Mouse (Mus musculus) layer of hippocampus, postnatal 10 days (tissue): ENCODE data around the gene Gm5134. TPM values are rescaled to one million over a fixed set of nuclear protein-coding genes. Genes with fewer than 3 reads are reported as not detected.

ENCODE experiments used
- DNase-seq, 2 experiments: peaks; one replicate each; pipeline ENCODE4 v3.0.0; 2021; ENCODE audit warnings: low spot score in 2 of 2
- total RNA-seq, 2 experiments: library from RNA; stranded (reverse); gene quantifications; 2 replicates each; pipeline ENCODE4 v1.2.3; 2021

The Gm5134 gene
- total RNA-seq, 2 experiments from 2014 or later: not detected

DNA sequence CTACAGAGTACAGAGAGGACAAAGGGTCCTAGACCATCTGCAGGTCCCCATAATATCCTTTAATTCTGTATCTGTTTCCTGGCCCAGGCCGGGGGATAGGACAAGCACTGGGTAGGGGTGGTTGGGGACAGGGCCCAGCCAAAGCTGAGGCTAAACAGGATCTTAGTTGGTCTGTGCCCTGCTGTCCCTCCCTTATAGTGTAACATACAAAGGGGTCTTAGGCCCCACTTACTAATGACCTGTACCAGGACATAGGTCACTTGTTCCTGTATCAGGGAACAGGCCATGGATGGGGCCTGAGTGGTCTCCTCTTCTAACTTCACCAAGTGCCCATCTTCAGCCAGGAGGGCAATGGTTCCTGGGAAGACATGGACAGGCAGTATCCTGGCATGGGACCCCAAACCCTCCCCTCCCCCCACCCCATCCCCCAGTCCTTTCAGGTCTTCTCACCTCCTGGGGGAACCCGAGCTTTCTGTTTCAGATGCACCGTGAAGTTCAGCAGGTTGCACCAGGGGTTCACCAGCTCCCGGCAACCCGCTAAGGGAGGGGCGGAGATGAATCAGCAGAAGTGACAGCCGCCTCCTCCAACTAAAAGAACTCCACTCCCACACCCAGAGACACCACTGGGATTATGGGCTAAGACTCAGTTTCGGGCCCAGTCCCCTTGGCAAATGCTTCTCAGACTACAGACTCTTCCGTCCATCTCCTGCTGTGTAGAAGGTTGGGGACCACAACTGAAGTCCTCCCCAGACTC lies 14.7 kb upstream of the Gm5134 start:
- DNase-seq: no peak

DNA sequence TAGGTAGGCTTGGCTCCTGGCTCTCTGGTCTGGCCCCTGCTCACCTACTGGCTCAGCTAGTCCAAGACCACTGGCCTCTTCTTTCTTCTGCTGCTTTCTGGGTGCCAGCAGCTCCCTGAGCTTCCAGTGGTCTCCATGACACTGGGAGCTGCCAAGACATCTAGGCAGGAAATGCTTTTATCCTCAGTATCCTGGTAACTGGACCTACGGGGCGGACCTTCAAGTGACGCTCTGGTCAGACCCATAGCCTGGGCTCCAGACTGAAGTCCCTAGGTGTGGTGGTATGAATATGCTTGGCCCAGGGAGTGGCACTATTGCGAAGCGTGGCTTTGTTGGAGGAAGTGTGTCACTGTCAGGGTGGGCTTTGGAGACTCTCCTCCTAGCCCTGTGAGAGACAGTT lies 13.8 kb upstream of the Gm5134 start, which contains the start of gene Gm867:
Gm867 (minus strand) TSS at position 153 of the 400 bp plus-strand sequence.
- DNase-seq: no peak

DNA sequence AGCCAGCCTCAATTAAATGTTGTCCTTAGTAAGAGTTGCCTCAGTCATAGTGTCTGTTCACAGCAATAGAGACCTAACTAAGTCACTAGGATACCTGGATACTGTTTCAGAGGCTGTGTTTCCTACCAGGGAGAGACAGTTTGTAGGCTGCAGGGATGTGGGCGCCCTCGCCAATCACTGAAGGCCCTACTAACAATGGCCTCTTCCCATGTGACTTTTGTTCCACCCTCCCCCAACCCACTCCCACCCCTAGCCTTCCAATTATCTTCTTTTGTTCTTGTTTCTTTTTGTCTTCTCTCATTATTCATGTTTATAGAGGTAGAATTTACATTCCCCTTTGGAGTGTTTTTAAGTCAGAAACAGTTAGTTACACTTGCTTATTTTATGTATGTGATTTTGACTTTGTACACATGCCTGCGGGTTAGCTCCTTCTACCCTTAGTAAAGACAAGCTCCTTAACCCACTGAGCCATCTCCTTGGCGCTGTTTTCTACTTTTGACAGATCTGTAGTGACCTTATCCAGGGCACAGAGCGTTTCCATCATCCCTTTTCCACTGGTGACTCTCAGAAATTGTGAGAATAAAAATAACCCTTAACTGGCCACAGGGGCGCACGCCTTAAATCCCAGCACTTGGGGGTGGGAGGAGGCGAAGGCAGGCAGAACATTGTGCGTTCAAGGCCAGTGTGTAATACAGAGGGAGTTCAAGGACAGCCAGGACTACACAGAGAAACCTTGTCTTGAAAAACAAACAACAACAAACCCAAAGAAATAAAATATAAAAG lies 13.1 kb upstream of the Gm5134 start:
- DNase-seq: no peak

DNA sequence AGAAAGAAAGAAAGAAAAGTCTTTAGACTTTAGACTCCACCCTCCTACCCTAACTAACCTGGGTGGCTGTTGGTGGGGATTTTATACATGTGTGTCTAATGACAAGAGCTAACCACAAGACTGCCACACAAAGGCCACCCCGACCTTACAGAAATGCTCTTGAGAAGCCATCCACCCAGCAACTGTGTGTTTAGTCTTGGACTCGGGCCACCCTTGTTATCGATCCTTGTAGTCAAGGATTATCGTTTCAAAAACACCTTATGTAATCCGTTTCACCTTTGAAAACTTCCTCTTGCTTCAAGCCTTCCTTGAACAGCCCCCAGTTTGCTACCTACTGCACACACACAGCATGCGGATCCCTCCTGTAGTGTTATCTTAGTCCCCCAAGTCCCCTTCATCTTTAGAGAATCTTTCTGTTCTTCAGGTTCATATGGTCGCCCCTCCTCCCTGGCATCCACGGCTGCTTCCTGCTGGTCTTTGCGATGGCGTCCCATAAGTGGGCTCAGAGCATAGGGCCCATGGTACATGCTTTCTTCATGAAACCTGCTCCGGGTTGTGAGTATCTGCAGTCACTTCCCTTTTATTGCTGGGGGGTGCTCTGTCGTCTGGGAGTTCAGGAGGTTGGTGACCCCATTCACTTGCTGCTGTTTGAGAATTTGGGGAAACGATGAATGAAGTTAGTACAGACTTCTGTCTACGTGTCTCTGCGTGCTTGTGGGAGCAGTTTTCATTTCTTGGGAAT lies 11.4 kb upstream of the Gm5134 start, which contains the start of gene Vpreb3:
Vpreb3 (plus strand) TSS at position 322 of the 742 bp plus-strand sequence.
- no peak for DNase-seq

DNA sequence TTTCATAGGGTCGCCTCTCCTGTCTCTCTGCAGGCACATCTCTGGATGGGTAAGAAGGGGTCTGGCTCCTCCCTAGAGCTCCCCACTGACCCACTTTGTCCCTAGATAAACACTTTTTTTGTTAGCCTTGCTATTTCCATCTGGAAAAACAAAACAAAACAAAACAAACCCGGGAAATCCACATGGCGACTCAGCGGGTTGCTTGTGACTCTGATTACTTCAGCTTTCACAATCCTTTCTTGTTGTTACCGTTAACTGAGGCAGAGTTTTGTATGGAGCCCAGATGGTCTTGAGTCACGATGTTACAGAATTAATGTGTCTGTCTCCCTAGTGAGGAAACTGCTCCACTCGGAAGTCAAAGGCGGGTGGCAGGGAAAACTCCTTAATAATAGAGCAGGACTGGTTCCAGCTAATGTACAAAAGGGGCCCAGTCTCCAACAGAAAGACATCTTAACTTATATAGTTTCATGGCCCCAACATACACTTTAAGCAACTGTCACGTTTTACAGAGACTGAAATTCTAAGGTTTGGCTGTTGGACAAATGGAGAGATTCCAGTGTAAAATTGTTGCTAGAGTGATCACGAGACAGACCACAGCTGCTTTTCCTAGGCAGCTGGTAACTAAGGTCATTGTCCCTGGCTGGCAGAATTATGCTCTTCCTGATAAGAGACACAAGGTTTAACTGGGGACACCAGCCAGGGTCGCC lies 10.1 kb upstream of the Gm5134 start:
- DNase-seq: no peak

DNA sequence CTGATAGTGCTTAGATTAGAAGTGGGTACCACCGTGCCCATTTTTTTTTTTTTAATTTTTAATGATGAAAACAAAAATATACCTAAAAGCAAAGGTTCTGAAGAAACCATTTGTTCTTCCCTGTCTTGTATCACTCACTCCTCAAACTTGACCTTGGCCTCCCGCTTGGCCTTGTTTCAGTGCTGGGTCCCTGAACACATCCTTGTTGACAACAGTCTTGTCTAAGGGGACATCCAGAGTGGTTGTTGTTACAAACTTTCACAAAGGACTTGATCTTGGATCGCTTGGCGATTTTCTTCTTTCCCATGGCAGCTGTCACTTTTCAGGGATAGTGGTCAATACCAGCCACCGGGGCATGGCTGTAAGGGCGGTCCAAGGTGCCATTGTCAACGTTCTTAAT lies 9.1 kb upstream of the Gm5134 start:
- no peak for DNase-seq

DNA sequence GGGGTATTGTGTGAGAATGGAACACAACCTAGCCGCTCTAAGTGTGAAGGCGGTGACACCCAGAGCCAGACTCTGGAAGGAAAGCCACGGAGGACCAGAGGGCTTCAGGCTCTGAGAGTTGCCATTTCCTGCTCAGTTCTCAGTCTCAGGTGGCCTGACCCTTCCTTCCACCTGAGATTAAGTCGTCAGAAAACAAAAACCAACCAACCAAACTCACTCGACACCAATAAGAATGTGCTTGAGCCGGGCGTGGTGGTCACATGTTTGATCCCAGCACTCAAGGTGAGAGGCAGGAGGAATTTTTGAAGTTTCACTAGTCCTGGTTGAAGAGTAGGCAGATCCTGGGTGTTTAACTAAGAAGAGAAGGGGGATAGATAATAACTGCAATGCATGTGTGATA lies 8.4 kb upstream of the Gm5134 start:
- DNase-seq: no peak

DNA sequence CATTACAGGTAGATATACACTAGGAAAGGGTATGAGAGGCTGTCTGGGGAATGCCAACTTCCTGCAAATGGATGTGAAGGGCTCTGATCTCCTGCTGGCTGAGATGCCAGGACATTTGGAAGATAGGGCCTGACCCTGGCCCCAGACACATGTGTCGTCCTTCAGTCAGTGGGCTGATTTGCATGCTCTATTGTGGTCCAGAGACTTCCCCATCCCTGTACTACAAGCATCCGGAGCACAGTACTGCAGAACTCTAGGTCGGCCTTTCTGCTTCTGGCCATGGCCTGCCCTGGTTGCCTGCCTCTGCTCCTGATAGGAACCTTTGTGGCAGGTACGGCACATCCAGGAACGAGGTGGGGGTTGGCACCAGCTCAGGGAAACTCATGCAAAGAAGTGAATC lies 6.2 kb upstream of the Gm5134 start:
- DNase-seq: no peak

DNA sequence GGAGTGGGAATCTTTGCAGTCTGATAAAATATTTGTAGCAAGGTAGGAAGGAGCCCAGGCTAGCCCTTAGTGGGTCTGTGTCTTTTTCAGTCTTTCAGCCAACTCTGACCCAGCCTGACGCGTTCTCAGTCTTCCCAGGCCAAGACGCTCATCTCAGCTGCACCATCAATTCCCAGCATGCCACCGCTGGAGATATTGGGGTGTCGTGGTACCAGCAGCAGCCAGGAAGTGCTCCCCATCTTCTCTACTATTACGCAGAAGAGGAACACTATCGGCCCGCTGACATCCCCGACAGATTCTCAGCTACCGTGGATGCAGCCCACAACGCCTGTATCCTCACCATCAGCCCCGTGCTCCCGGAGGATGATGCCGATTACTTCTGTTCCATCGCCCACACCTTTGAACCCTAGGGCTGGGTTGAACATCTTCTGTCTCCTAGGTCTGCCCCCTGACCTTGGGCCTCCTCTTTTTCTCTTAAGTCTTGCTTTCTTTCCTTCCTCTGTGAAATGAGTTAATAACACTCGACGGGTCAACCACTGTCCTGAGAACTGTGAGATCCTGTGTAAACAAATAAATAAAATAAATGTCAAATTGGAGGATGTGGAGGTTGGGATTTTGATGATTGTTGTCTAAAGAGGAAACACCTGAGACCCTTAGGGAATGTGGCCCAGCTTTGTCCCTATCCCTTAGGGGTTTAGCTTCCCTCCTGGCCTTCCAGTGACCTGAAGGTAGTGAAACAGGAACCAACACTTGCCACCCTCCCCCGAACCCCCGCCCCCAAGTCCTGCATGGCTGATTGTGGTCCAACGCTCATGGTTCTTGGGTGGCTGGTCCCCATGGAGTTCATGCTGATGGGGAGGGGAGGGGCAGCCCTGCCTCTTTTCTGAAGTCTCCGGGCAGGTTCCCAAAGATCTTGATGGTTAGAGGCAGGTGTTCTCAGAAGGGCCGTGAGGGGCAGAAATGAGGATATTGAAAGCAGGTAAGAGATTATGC lies 5.0 kb upstream of the Gm5134 start:
- DNase-seq: no peak

DNA sequence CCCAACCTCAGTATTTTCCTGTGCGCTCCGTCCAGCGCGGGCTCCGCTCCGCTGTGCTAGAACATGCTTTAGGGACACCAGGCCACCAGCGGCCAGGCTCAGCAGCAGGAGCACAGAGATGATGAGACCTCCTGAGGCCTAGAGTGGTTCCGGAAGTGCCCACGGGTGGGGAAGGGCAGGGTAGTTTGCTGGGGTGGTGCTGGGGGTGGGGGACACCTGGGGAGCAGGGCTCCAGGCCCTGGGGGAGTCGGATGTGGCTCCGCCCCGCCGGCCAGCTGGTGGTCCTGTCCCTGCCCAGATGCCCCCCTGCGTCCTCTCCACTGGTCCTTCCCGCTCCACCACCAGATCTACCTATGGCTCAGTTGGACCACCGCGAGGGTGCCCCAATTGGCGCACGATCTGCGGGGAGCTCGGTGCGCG lies 3.5 kb upstream of the Gm5134 start:
- DNase-seq: no peak

DNA sequence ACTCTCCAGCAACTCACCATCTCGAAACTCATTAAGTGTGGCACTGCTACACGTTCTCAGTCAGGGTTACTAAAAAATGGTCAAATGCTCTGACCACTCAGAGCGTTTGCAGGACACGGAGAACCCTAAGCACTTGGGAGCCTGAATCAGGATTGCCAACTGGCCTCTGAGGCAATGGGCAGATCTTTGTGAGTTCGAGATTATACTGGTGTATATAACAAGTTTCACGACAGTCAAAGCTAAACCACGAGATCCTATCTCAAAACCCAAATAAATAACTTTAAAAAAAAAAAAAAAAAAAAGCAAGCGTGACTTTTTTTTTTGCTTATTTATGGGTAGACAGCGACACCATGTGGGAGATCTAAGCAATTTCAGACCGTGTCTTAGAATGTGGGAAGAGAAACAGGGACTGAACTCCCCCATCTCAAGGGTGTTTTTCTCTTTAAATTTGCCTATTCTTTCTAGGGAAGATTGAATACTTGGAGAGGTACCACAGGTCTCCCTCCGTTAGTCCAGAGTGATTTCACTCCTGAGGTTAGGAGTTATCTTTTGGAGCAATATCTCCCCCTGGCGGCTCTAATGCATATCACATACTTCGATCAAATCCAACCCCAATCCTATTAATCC lies 2.8 kb upstream of the Gm5134 start:
- DNase-seq: peak; percentile 32 to 57

DNA sequence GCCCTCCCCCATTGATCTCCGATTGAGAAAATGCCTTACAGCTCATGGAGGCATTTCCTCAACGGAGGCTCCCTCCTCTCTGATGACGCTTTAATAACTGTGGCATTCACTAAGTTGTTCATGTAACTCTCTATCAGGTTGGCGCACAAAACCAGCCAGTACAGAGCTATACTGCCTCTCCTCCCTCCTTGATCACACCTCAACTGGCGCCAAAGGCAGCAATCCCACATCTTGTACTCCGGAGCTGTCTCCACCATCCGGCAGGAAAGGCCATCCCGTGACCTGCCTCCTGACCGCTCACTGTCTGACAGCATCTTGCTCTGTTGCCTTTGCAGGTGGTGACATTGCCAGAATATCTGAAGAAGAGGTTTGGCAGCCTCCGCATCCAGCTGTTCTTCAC lies 19.5 kb downstream of the Gm5134 start:
- DNase-seq: no peak

DNA sequence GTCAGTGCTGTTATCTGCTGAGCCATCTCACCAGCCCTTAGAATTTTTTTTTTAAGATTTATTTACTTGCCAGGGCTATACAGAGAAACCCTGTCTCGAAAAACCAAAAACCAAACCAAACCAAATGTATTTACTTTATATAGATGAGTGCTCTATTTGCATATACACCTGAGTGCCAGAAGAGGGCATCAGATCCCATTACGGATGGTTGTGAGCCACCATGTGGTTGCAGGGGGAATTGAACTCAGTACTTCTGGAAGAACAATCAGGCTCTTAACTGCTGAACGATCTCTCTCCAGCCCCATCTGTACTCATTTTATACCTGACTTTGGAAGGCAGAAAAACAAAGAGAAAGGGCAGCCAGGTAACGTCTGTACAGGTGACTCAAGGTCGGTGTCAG lies 20.9 kb downstream of the Gm5134 start:
- DNase-seq: no peak

DNA sequence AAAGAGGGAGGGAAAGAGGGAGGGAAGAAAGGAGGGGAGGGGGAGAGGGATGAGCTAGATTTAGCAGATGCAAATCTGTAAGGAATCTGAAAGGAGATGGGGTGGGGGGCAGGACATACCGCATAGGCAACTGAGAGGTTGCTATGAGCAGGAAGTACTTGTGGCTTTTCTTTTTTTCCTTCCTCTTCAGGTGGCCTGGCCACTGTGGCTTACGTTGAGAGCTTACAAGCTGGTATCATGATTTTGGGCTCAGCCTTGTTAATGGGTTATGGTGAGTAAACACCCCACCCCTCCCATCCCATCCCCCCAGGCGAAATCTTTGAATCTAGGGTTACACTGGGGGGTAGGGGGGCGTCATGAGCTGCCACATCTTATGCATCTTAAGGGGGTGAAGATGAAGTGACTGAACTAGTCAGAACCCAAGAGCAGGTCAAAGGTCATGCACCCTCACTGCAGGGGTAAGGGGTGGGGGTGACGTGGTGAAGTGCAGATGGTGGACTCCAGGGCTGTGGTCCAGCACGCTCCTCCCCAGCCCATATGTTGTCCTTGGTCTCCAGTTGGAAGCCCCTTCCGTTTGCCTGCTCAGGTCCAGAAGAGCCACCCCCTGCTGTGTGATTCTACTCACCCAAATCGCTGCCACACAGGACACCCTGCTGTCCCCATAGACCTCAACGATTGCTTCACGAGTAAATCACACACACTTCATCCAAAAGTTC lies 24.0 kb downstream of the Gm5134 start:
- no peak for DNase-seq

DNA sequence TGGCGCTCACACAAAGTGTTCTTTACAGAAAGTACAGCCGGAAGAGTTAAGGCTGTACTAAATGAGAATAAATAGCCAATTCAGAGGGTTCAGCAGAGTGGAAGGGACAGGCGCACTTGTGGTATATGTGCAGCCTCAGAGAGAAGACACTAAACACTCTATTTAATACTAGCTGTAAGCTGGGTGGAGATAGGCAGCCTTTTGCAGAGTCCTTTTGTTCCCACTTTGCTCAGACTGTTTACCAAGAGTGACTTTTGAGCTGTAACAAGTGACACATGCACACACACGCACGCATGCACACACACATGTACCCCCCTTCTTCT lies 24.5 kb downstream of the Gm5134 start:
- DNase-seq: no peak

DNA sequence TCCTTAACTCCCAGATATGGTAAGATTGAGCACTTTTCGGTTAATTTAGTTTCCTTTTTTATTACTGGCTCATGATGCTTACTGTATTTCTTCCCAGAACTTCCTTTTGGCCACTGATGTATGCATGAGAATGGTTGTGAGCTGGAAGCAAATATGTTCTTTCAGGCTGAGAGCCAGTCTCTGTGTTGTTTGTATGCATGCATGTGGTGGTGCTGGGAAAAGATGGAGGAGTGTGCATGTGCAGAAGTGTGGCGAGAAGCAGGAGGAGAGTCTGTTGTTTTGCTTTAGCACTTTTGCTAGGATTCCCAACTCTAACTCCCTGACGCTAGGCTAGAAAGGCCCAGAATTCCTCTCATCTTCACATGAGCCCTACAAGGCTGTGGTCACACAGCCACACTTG lies 25.1 kb downstream of the Gm5134 start:
- DNase-seq: no peak

DNA sequence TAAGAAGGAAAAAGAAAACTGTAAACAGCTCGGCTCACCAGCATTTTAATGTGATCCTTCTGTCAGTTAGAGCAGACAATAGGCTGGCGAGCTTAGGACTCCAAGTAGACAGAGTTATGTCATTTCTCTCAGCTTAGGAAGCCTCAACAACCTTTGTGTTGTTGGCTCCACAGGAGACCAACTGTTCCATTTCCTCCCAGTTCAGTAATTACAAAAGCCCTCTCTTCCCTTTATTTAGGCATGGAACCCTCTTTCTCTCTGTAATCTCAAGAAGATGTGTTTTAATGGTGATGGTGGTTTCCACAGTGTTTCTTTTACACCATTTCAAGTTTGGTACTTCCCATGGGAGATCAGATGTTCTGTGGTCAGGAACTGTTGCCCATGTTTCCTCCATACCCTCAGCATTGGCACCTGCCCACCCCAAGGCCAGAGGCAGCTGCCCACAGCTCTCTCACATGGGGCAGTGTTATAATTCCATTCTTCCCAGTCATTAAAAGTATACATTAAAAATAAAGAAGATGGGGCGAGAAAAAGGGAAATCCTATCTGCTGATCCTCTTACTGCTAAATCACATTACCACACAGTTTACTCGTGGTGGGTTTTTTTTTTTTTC lies 36.2 kb downstream of the Gm5134 start:
- no peak for DNase-seq

DNA sequence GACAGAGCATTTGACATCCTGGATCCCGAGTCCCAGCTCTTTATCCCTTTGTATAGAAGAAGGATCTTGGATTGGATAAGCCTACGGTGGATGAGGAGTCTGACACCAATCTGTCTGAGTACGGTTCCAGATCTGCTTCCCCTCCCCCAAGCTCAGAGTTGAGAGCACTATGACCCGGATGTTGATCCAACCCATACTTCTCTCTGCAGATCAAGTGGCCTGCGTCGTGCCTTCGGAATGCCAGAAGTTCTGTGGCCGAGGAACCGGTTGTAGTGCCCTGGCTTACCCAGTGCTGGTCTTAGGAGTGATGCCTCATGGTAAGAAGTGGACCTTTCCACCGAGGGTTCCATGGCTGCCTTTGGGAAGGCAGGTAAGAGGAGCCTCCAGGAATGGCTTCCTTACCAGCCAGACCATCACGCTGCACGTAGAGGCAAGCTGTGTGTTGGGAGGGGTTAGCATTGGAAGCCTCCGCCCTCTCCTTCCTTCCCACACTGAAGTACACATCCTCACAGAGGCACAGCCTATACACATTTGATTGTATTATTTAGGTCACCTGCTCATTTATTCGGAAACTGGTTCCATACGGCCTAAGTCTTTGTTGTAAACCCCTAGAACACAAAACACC lies 39.4 kb downstream of the Gm5134 start:
- DNase-seq: no peak
